Mouse (Mus musculus) stomach, postnatal 0 days (tissue): ENCODE measurements around the gene Krtap5-4. TPM values are rescaled to one million over a fixed set of nuclear protein-coding genes. Genes with fewer than 3 reads are reported as not detected.
A peak's percentile ranks its signal among the peaks of the same experiment; 100 is the strongest.
"Not testable (repeated sequence)": the region's sequence is repeated elsewhere in the genome, so short reads cannot be mapped to it uniquely, and the experiment has no call there.

Experiments
- ATAC-seq: fragments of 200-750 bp; cut with Nextera tagmentation; 2 replicates; pipeline ENCODE4 v1.8.0; 2017; ENCODE audit not compliant: low FRiP score, low TSS enrichment
- DNase-seq: peaks from one replicate; pipeline ENCODE4 v3.0.0-alpha.2; 2016; ENCODE audit warnings: low spot score
- H3K27ac ChIP-seq: fragments of 300-500 bp; sonication (generic); replicated peaks from 2 replicates; pipeline ENCODE4 v1.5.1; 2014; ENCODE audit warnings: mild to moderate bottlenecking, control low read depth
- H3K27me3 ChIP-seq: fragments of 300-500 bp; sonication (generic); 2 replicates; pipeline ENCODE4 v1.6.1; 2014; ENCODE audit warnings: low read length; ENCODE audit not compliant: control insufficient read depth, insufficient read depth
- H3K36me3 ChIP-seq: fragments of 300-500 bp; sonication (generic); 2 replicates; pipeline ENCODE4 v1.6.1; 2014; ENCODE audit warnings: low read length, mixed read lengths; ENCODE audit not compliant: control insufficient read depth, insufficient read depth
- H3K4me1 ChIP-seq: fragments of 300-500 bp; sonication (generic); replicated peaks from 2 replicates; pipeline ENCODE4 v1.6.1; 2014; ENCODE audit warnings: antibody characterized with exemption; ENCODE audit not compliant: control insufficient read depth, insufficient read depth
- H3K4me2 ChIP-seq: fragments of 300-500 bp; sonication (generic); replicated peaks from 2 replicates; pipeline ENCODE4 v1.6.1; 2014; ENCODE audit warnings: low read depth, mild to moderate bottlenecking, control low read depth, moderate library complexity
- H3K4me3 ChIP-seq: fragments of 300-500 bp; sonication (generic); 2 replicates; pipeline ENCODE4 v1.5.1; 2014; ENCODE audit warnings: low read depth, low read length, control low read depth
- H3K9ac ChIP-seq: fragments of 300-500 bp; sonication (generic); 2 replicates; pipeline ENCODE4 v1.6.1; 2014; ENCODE audit warnings: mild to moderate bottlenecking, low read length, control low read depth, mixed read lengths
- H3K9me3 ChIP-seq: fragments of 300-500 bp; sonication (generic); 2 replicates; pipeline ENCODE4 v1.6.1; 2016; ENCODE audit warnings: low read length; ENCODE audit not compliant: control insufficient read depth
- CTCF ChIP-seq: IDR thresholded peaks from 2 replicates; pipeline ENCODE4 v1.5.1; 2016; ENCODE audit warnings: antibody characterized with exemption, low read depth, mild to moderate bottlenecking, moderate library complexity
- EP300 ChIP-seq: optimal IDR thresholded peaks from 2 replicates; pipeline ENCODE3; 2016; ENCODE audit warnings: antibody characterized with exemption
- WGBS: fragments of 180-500 bp; shearing (Covaris S2); extraction: QIAGEN DNeasy Blood & Tissue Kit; methylation state at CpG from one replicate; pipeline ENCODE4 v1.1.7; 2014; 5-methylcytosine and 5-hydroxymethylcytosine counted together
- polyA plus RNA-seq: library from polyadenylated mRNA; unstranded; fragments of >200 nt; fragmentation: Nextera tagmentation; extraction: Ambion mirVana; gene quantifications from 2 replicates; pipeline ENCODE4 v1.2.1, GENCODE M21; 2015

Krtap5-4 gene
- polyA plus RNA-seq, 1 experiment from 2014 or later: not detected

- TF ChIP-seq CTCF (no peak), EP300 (no peak)
- WGBS: 94% methylated on average over 4 of the region's 4 CpGs
- Histone ChIP-seq H3K4me3 (no peak overlapping the region), H3K9ac (no peak overlapping the region), H3K27ac (no peak overlapping the region), H3K4me2 (no peak overlapping the region), H3K4me1 (no peaks in the 10 kb centered on the region; the same call in none of the 2 replicates), H3K9me3 (no peaks in the 10 kb centered on the region), H3K27me3 (no peaks in the 10 kb centered on the region), H3K36me3 (no peaks in the 10 kb centered on the region)
- ATAC-seq (no peak), DNase-seq (no peak)
These were observed 27.9 kb downstream of the Krtap5-4 start for GRCm38 (mm10) chr7:142331281-142331680.

- not testable (repeated sequence) for DNase-seq, H3K4me2 ChIP-seq, H3K4me1 ChIP-seq, H3K4me3 ChIP-seq, ATAC-seq, H3K27me3 ChIP-seq, H3K36me3 ChIP-seq, H3K9ac ChIP-seq, H3K9me3 ChIP-seq
- 47% methylated on average over 3 of the region's 9 CpGs for WGBS
- H3K27ac ChIP-seq: peak overlapping the region; percentile 53; the same call in 1 of the 2 replicates
These were observed 29.4 kb downstream of the Krtap5-4 start for GRCm38 (mm10) chr7:142332741-142333140.

- no peak overlapping the region for H3K4me3 ChIP-seq
- no peak for TF ChIP-seq EP300
- peak; percentile 98 for TF ChIP-seq CTCF
- WGBS: 2% methylated on average over 3 of the region's 3 CpGs
- H3K36me3 ChIP-seq: no peaks in the 10 kb centered on the region
- H3K4me1 ChIP-seq: no peaks in the 10 kb centered on the region; the same call in 1 of the 2 replicates
- H3K4me2 ChIP-seq: no peak overlapping the region
- H3K9me3 ChIP-seq: no peaks in the 10 kb centered on the region
- no peak overlapping the region for H3K9ac ChIP-seq
- DNase-seq (peak; percentile 90), ATAC-seq (peak; percentile 82)
- no peaks in the 10 kb centered on the region for H3K27me3 ChIP-seq
- H3K27ac ChIP-seq: no peak overlapping the region
These were observed 30.9 kb downstream of the Krtap5-4 start for GRCm38 (mm10) chr7:142334246-142334645.

- ATAC-seq (no peak), DNase-seq (no peak)
- no peak overlapping the region for H3K27ac ChIP-seq
- no peaks in the 10 kb centered on the region; the same call in 1 of the 2 replicates for H3K4me1 ChIP-seq
- no peak overlapping the region for H3K4me2 ChIP-seq
- no peak for TF ChIP-seq EP300
- TF ChIP-seq CTCF: no peak
- H3K36me3 ChIP-seq: no peaks in the 10 kb centered on the region
- no peak overlapping the region for H3K9ac ChIP-seq
- 83% methylated on average over 8 of the region's 8 CpGs for WGBS
- no peaks in the 10 kb centered on the region for H3K9me3 ChIP-seq
- H3K4me3 ChIP-seq: no peak overlapping the region
- H3K27me3 ChIP-seq: no peaks in the 10 kb centered on the region
These were observed 31.8 kb downstream of the Krtap5-4 start for GRCm38 (mm10) chr7:142335151-142335550.

- Histone ChIP-seq H3K27me3 (no peaks in the 10 kb centered on the region), H3K9ac (0 out of 2 replicates have a peak overlapping the region, but pooled peaks have one; percentile 8), H3K4me1 (no peaks in the 10 kb centered on the region), H3K27ac (peak overlapping the region; percentile 75), H3K4me3 (no peak overlapping the region), H3K4me2 (no peak overlapping the region), H3K36me3 (no peaks in the 10 kb centered on the region), H3K9me3 (no peaks in the 10 kb centered on the region)
- DNase-seq (no peak), ATAC-seq (no peak)
- 65% methylated on average over 10 of the region's 10 CpGs for WGBS
- TF ChIP-seq EP300 (no peak), CTCF (peak; percentile 55)
These were observed 37.1 kb downstream of the Krtap5-4 start for GRCm38 (mm10) chr7:142340269-142340970.

- Histone ChIP-seq H3K27ac (peak overlapping the region; percentile 75), H3K36me3 (no peaks in the 10 kb centered on the region), H3K4me2 (no peak overlapping the region), H3K4me3 (no peak overlapping the region), H3K9ac (no peak overlapping the region), H3K9me3 (no peaks in the 10 kb centered on the region), H3K27me3 (no peaks in the 10 kb centered on the region), H3K4me1 (no peaks in the 10 kb centered on the region)
- 45% methylated on average over 10 of the region's 10 CpGs for WGBS
- 0 out of 2 replicates have a peak, but pooled peaks have one; percentile 2 for TF ChIP-seq CTCF
- no peak for TF ChIP-seq EP300
- ATAC-seq: peak; percentile 44; the same call in 1 of the 2 replicates
- peak; percentile 41 for DNase-seq
These were observed 38.4 kb downstream of the Krtap5-4 start for GRCm38 (mm10) chr7:142341564-142342246.
